Comparison of ENCODE assay signal across 13 mouse cellular contexts in the genomic region with DNA sequence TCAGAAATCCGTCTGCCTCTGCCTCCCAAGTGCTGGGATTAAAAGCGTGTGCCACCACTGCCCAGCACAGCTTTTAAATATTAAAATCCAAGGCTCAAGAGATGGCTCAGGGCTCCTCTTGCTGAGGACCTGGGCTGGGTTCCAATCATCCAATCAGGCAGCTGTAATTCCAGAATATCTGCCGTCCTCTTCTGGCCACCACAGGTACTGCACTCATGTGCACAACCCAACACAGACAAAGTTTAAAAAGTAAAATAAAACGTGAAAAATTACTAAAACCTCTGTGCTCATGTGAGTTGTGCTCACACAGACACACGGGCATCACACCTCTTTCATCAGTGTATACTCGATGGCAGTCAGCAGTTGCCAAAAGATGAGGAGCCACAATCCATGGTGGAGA. TPM values are rescaled to one million over a fixed set of nuclear protein-coding genes. Genes with fewer than 3 reads are reported as not detected.
DNase-seq lines count a peak whose midpoint lies in the region; ATAC-seq and TF ChIP-seq lines count a peak whose summit lies in the region.
"Had no signal": no experiment of that assay in that cellular context is flagged by ENCODE, and none has a peak within 500 bp of the region (broad histone marks: within the 10 kb centered on the region; RNA-seq: fewer than 3 reads in every experiment).

No protein-coding gene starts in this region.

- H3K4me2 ChIP-seq in liver, postnatal 0 days (ENCODE audit: low read depth, low read length), result no peak overlapping the region
- H3K4me2 ChIP-seq in liver, embryonic 11.5 days, result no peak overlapping the region
- H3K4me2 ChIP-seq: forebrain, embryonic 15.5 days; liver, embryonic 13.5 days had no signal

- 65% methylated on average over 6 of the region's 6 CpGs for WGBS in liver, postnatal 0 days (ENCODE audit: insufficient replicate concordance)
- 66% methylated on average over 6 of the region's 6 CpGs for WGBS in liver, embryonic 11.5 days

- intact Hi-C loops in gastrocnemius, adult 2 months (cut with DNase I), result no loop called here
- intact Hi-C loops in gastrocnemius, postnatal 36 days (cut with DNase I), result no loop called here

- H3K27ac ChIP-seq in gastrocnemius, adult 2 months, result no peak overlapping the region
- no peak overlapping the region for H3K27ac ChIP-seq in liver, postnatal 0 days (ENCODE audit: low read depth)
- H3K27ac ChIP-seq in liver, embryonic 11.5 days (ENCODE audit: low read depth, low read length), result no peak overlapping the region
- H3K27ac ChIP-seq: forebrain, embryonic 15.5 days; liver, embryonic 13.5 days had no signal

- H3K36me3 ChIP-seq in liver, postnatal 0 days (replicated peaks; ENCODE audit: insufficient read depth, low read length), result peaks cover 20% of the 10 kb centered on the region
- peaks cover 18% of the 10 kb centered on the region; the same call in 1 of the 2 replicates for H3K36me3 ChIP-seq in liver, embryonic 11.5 days (ENCODE audit: control insufficient read depth, insufficient read depth, low read length)

- peak; percentile 62 for TF ChIP-seq CTCF in gastrocnemius, adult 2 months (IDR thresholded peaks at IDR 0.05)
- TF ChIP-seq CTCF in liver, postnatal 0 days (IDR thresholded peaks at IDR 0.05; ENCODE audit: low read depth), result peak; percentile 73

- no peak for DNase-seq in gastrocnemius, adult 2 months
- no peak for DNase-seq in gastrocnemius, postnatal 36 days
- no peak for DNase-seq in liver, postnatal 0 days
- DNase-seq in liver, embryonic 11.5 days (ENCODE audit: low spot score), result no peak
- DNase-seq in ES-CJ7 (ENCODE audit: low read depth, low spot score) (peak; percentile 46), adipocyte (ENCODE audit: low spot score) (no peak)
- DNase-seq in induced T-regulatory cell, adult 2 months (ENCODE audit: low read depth), result peak; percentile 55
- DNase-seq in ovary, postnatal 14 days (ENCODE audit: low spot score), result no peak
- DNase-seq: adrenal gland, postnatal 25 days; embryo, embryonic 11 days; liver, embryonic 13.5 days had no signal

- ATAC-seq in liver, postnatal 0 days, result peak; percentile 17; the same call in 1 of the 2 replicates
- ATAC-seq in liver, embryonic 11.5 days (replicated peaks; ENCODE audit: low FRiP score), result no peak
- ATAC-seq: forebrain, embryonic 15.5 days; midbrain, embryonic 16.5 days had no signal

- H3K4me3 ChIP-seq in gastrocnemius, adult 2 months, result no peak overlapping the region
- no peak overlapping the region for H3K4me3 ChIP-seq in liver, postnatal 0 days (ENCODE audit: low read depth, low read length)
- no peak overlapping the region for H3K4me3 ChIP-seq in liver, embryonic 11.5 days (ENCODE audit: low read depth, low read length)
- H3K4me3 ChIP-seq: forebrain, embryonic 15.5 days; liver, embryonic 13.5 days had no signal

- TF ChIP-seq EP300 in liver, postnatal 0 days (IDR thresholded peaks at IDR 0.05; ENCODE audit: low read depth), result no peak

- H3K9ac ChIP-seq in liver, postnatal 0 days (replicated peaks), result no peak overlapping the region
- H3K9ac ChIP-seq in liver, embryonic 11.5 days (ENCODE audit: low read depth, low read length), result no peak overlapping the region
- H3K9ac ChIP-seq: forebrain, embryonic 15.5 days; liver, embryonic 13.5 days had no signal

- peaks cover 11% of the 10 kb centered on the region for H3K4me1 ChIP-seq in liver, postnatal 0 days (ENCODE audit: insufficient read depth)
- H3K4me1 ChIP-seq in liver, embryonic 11.5 days (replicated peaks; ENCODE audit: control insufficient read depth, insufficient read depth, low read length), result peaks cover 10% of the 10 kb centered on the region

- no peaks in the 10 kb centered on the region for H3K27me3 ChIP-seq in liver, postnatal 0 days (ENCODE audit: insufficient read depth, low read length)
- no peaks in the 10 kb centered on the region for H3K27me3 ChIP-seq in liver, embryonic 11.5 days (replicated peaks; ENCODE audit: control insufficient read depth, insufficient read depth, low read length)
- H3K27me3 ChIP-seq: forebrain, embryonic 15.5 days; liver, embryonic 13.5 days had no signal

- H3K9me3 ChIP-seq in liver, postnatal 0 days (ENCODE audit: low read length), result no peaks in the 10 kb centered on the region
- H3K9me3 ChIP-seq in liver, embryonic 11.5 days (ENCODE audit: control insufficient read depth, low read length), result no peaks in the 10 kb centered on the region
- H3K9me3 ChIP-seq: forebrain, embryonic 15.5 days; liver, embryonic 13.5 days had no signal

RNA-seq across cellular contexts. Expression of a gene that starts 8.3 kb away (rescaled TPM):
- 10 to 100 TPM; 25.7 to 30.3 TPM for total RNA-seq in gastrocnemius, adult 2 months (2021)
- 10 to 100 TPM; 23.6 TPM for total RNA-seq in gastrocnemius, postnatal 36 days (2021)
- 18.3 and 19.2 TPM in 2 replicates for polyA plus RNA-seq in liver, postnatal 0 days (2015; fragmentation: Nextera tagmentation; extraction: Ambion mirVana)
- polyA plus RNA-seq in liver, embryonic 11.5 days (2014; fragmentation: Nextera tagmentation; extraction: Ambion mirVana), result 46.4 and 47.0 TPM in 2 replicates

RNA-seq across cellular contexts. Expression of a gene that starts 12.7 kb away (rescaled TPM):
- under 1 TPM; 0.26 to 0.53 TPM for total RNA-seq in gastrocnemius, adult 2 months (2021)
- under 1 TPM in 1 of 2 experiments, not detected in 1; 0.20 TPM for total RNA-seq in gastrocnemius, postnatal 36 days (2021)
- polyA plus RNA-seq in liver, postnatal 0 days (2015; fragmentation: Nextera tagmentation; extraction: Ambion mirVana), result 4.0 and 4.4 TPM in 2 replicates
- polyA plus RNA-seq in liver, embryonic 11.5 days (2014; fragmentation: Nextera tagmentation; extraction: Ambion mirVana), result 10.1 and 11.3 TPM in 2 replicates

RNA-seq across cellular contexts. Expression of a gene that starts 22.6 kb away (rescaled TPM):
- total RNA-seq in gastrocnemius, adult 2 months (2021), result 100 to 1,000 TPM; 847 to 871 TPM
- 100 to 1,000 TPM; 847 to 848 TPM for total RNA-seq in gastrocnemius, postnatal 36 days (2021)
- 256 and 266 TPM in 2 replicates for polyA plus RNA-seq in liver, postnatal 0 days (2015; fragmentation: Nextera tagmentation; extraction: Ambion mirVana)
- 213 and 229 TPM in 2 replicates for polyA plus RNA-seq in liver, embryonic 11.5 days (2014; fragmentation: Nextera tagmentation; extraction: Ambion mirVana)

RNA-seq across cellular contexts. Expression of a gene that starts 36.8 kb away (rescaled TPM):
- total RNA-seq in gastrocnemius, adult 2 months (2021), result 1 to 10 TPM in 1 of 2 experiments, under 1 TPM in 1; 0.97 to 1.2 TPM
- total RNA-seq in gastrocnemius, postnatal 36 days (2021), result 1 to 10 TPM in 1 of 2 experiments, under 1 TPM in 1; 0.46 to 1.5 TPM
- 6.3 and 7.4 TPM in 2 replicates for polyA plus RNA-seq in liver, postnatal 0 days (2015; fragmentation: Nextera tagmentation; extraction: Ambion mirVana)
- 4.5 and 4.6 TPM in 2 replicates for polyA plus RNA-seq in liver, embryonic 11.5 days (2014; fragmentation: Nextera tagmentation; extraction: Ambion mirVana)

RNA-seq across cellular contexts. Expression of a gene that starts 37.6 kb away (rescaled TPM):
- total RNA-seq in gastrocnemius, adult 2 months (2021), result 1 to 10 TPM; 5.6 to 7.3 TPM
- total RNA-seq in gastrocnemius, postnatal 36 days (2021), result 1 to 10 TPM; 4.4 to 4.7 TPM
- polyA plus RNA-seq in liver, postnatal 0 days (2015; fragmentation: Nextera tagmentation; extraction: Ambion mirVana), result 1.2 and 2.2 TPM in 2 replicates
- 5.1 and 6.9 TPM in 2 replicates for polyA plus RNA-seq in liver, embryonic 11.5 days (2014; fragmentation: Nextera tagmentation; extraction: Ambion mirVana)

Comparison
In these comparisons a context has a peak if more than half of its experiments do, and no peak if none do; other contexts are left out.
1. DNase-seq: peak in ES-CJ7 (single experiment) and induced T-regulatory cell, adult 2 months (single experiment); none in gastrocnemius, adult 2 months (single experiment), gastrocnemius, postnatal 36 days (0 of 2), liver, postnatal 0 days (single experiment), liver, embryonic 11.5 days (single experiment), ovary, postnatal 14 days (single experiment) and adipocyte (single experiment).